Mouse (Mus musculus) MEL (cell line): ENCODE results near the gene Erbb2. TPM values are rescaled to one million over a fixed set of nuclear protein-coding genes. Genes with fewer than 3 reads are reported as not detected.

ENCODE experiments used
- DNase-seq: peaks from one replicate; pipeline ENCODE4 v3.0.0; 2011; ENCODE audit warnings: low read depth, low spot score
- H3K27ac ChIP-seq: 2 replicates; pipeline ENCODE4 v1.5.1; 2012; ENCODE audit warnings: low read depth, mild to moderate bottlenecking, control low read depth, low read length, moderate library complexity; ENCODE audit not compliant: control insufficient read depth
- H3K27me3 ChIP-seq, 2 experiments: fragments of 150-350 bp in 1 of 2; sonication (generic) in 1 of 2; 2 replicates each; pipeline ENCODE4 v1.6.1; 2012; ENCODE audit warnings: low read length in 2 of 2, mild to moderate bottlenecking in 2 of 2, improper control_type of control experiment in 1 of 2, moderate library complexity in 1 of 2; ENCODE audit not compliant: insufficient read depth in 2 of 2, control insufficient read depth in 1 of 2
- H3K36me3 ChIP-seq, 2 experiments: 2 replicates each; pipeline ENCODE4 v1.6.1; 2012 to 2014; ENCODE audit warnings: low read length in 2 of 2, improper control_type of control experiment in 1 of 2, inconsistent platforms in 1 of 2, mild to moderate bottlenecking in 1 of 2; ENCODE audit not compliant: insufficient read depth in 2 of 2, control insufficient read depth in 1 of 2
- H3K4me1 ChIP-seq, 2 experiments: fragments of 150-350 bp in 1 of 2; sonication (generic) in 1 of 2; 2 replicates each; pipeline ENCODE4 v1.6.1; 2012; ENCODE audit warnings: low read length in 2 of 2, improper control_type of control experiment in 1 of 2, mild to moderate bottlenecking in 1 of 2; ENCODE audit not compliant: insufficient read depth in 2 of 2, control insufficient read depth in 1 of 2
- H3K4me3 ChIP-seq, 2 experiments: fragments of 150-350 bp in 1 of 2; sonication (generic) in 1 of 2; 2 replicates each; pipeline ENCODE4 v1.5.1; 2012; ENCODE audit warnings: low read depth in 2 of 2, low read length in 2 of 2, mild to moderate bottlenecking in 2 of 2, moderate library complexity in 2 of 2, control low read depth in 1 of 2, improper control_type of control experiment in 1 of 2; ENCODE audit not compliant: control insufficient read depth in 1 of 2, insufficient read depth in 1 of 2
- H3K79me2 ChIP-seq: 2 replicates; pipeline ENCODE4 v1.6.1; 2012; ENCODE audit warnings: mild to moderate bottlenecking, low read length, moderate library complexity; ENCODE audit not compliant: control insufficient read depth, poor library complexity, insufficient read depth
- H3K9ac ChIP-seq: 2 replicates; pipeline ENCODE4 v1.6.1; 2012; ENCODE audit warnings: low read depth, mild to moderate bottlenecking, control low read depth, low read length, moderate library complexity; ENCODE audit not compliant: control insufficient read depth, poor library complexity, severe bottlenecking
- H3K9me3 ChIP-seq: fragments of 150-350 bp; sonication (generic); replicated peaks from 2 replicates; pipeline ENCODE4 v1.6.1; 2012; ENCODE audit warnings: mild to moderate bottlenecking, low read length, improper control_type of control experiment, moderate library complexity; ENCODE audit not compliant: insufficient read depth
- CHD2 ChIP-seq: IDR thresholded peaks from 2 replicates; pipeline ENCODE4 v1.6.1; 2011; ENCODE audit warnings: low read length, improper control_type of control experiment
- E2F4 ChIP-seq: IDR thresholded peaks from 2 replicates; pipeline ENCODE4 v1.6.1; 2011; ENCODE audit warnings: low read depth, low read length, improper control_type of control experiment, borderline replicate concordance
- GABPA ChIP-seq: IDR thresholded peaks from 2 replicates; pipeline ENCODE4 v1.6.1; 2012; ENCODE audit warnings: low read depth, mild to moderate bottlenecking, inconsistent platforms, low read length, improper control_type of control experiment, moderate library complexity
- GATA1 ChIP-seq: IDR thresholded peaks from 2 replicates; pipeline ENCODE4 v1.6.1; 2011; ENCODE audit warnings: low read depth, low read length, improper control_type of control experiment
- MEF2A ChIP-seq: IDR thresholded peaks from 2 replicates; pipeline ENCODE4 v1.6.1; 2014; ENCODE audit warnings: low read depth, mild to moderate bottlenecking, inconsistent platforms, low read length, improper control_type of control experiment; ENCODE audit not compliant: poor library complexity, insufficient replicate concordance, severe bottlenecking; ENCODE audit errors: extremely low read depth
- MYB ChIP-seq: IDR thresholded peaks from 2 replicates; pipeline ENCODE4 v1.6.1; 2011; ENCODE audit warnings: mild to moderate bottlenecking, low read depth, low read length, improper control_type of control experiment
- NELFE ChIP-seq: IDR thresholded peaks from 2 replicates; pipeline ENCODE4 v1.6.1; 2011; ENCODE audit warnings: low read depth, low read length, improper control_type of control experiment
- NRF1 ChIP-seq: IDR thresholded peaks from 2 replicates; pipeline ENCODE4 v1.6.1; 2014; ENCODE audit warnings: low read depth, mild to moderate bottlenecking, inconsistent platforms, low read length, improper control_type of control experiment, moderate library complexity; ENCODE audit not compliant: poor library complexity, insufficient read depth, severe bottlenecking
- POLR2A ChIP-seq, 2 experiments: IDR thresholded peaks; 2 replicates each; pipeline ENCODE4 v1.6.1; 2011 to 2012; ENCODE audit warnings: low read length in 2 of 2, mild to moderate bottlenecking in 2 of 2, control low read depth in 1 of 2, improper control_type of control experiment in 1 of 2, low read depth in 1 of 2, moderate library complexity in 1 of 2; ENCODE audit not compliant: control insufficient read depth in 1 of 2, insufficient read depth in 1 of 2, poor library complexity in 1 of 2
- POLR2AphosphoS5 ChIP-seq: IDR thresholded peaks from 2 replicates; pipeline ENCODE4 v1.6.1; 2012; ENCODE audit warnings: low read depth, borderline replicate concordance, mild to moderate bottlenecking, inconsistent platforms, low read length, moderate library complexity, mixed read lengths
- RAD21 ChIP-seq: IDR thresholded peaks from 2 replicates; pipeline ENCODE4 v1.6.1; 2011; ENCODE audit warnings: mild to moderate bottlenecking, low read depth, low read length, improper control_type of control experiment
- SIN3A ChIP-seq: IDR thresholded peaks from 2 replicates; pipeline ENCODE4 v1.6.1; 2012; ENCODE audit warnings: low read length, improper control_type of control experiment, inconsistent platforms
- TBP ChIP-seq: IDR thresholded peaks from 2 replicates; pipeline ENCODE4 v1.8.0; 2011; ENCODE audit warnings: low read depth, low read length, improper control_type of control experiment
- TCF12 ChIP-seq: IDR thresholded peaks from 2 replicates; pipeline ENCODE4 v1.6.1; 2014; ENCODE audit warnings: low read depth, mild to moderate bottlenecking, inconsistent platforms, low read length, improper control_type of control experiment, moderate library complexity
- ZKSCAN1 ChIP-seq: IDR thresholded peaks from 2 replicates; pipeline ENCODE4 v1.6.1; 2012; ENCODE audit warnings: low read depth, mild to moderate bottlenecking, inconsistent platforms, low read length, improper control_type of control experiment, moderate library complexity
- ZNF384 ChIP-seq: IDR thresholded peaks from 2 replicates; pipeline ENCODE4 v1.6.1; 2012; ENCODE audit warnings: low read depth, mild to moderate bottlenecking, inconsistent platforms, low read length, improper control_type of control experiment
- polyA plus RNA-seq, 2 experiments: library from polyadenylated mRNA; stranded (reverse) in 1 of 2; unstranded in 1 of 2; fragments of >175 nt in 1 of 2; fragments of >200 nt in 1 of 2; gene quantifications; 2 replicates each; pipeline versions ENCODE4 v1.2.1 to v1.2.4; 2012; ENCODE audit warnings: low replicate concordance in 2 of 2, low read depth in 1 of 2; ENCODE audit not compliant: insufficient read length in 2 of 2, insufficient read depth in 1 of 2, missing spikeins in 1 of 2
- total RNA-seq: library from RNA; depleted of rRNA; stranded (reverse); fragments of 300-350 nt; gene quantifications from 2 replicates; pipeline ENCODE4 v1.2.3, GENCODE M21; 2012

The Erbb2 gene
- total and polyA plus RNA-seq, 3 experiments = not detected

DNA sequence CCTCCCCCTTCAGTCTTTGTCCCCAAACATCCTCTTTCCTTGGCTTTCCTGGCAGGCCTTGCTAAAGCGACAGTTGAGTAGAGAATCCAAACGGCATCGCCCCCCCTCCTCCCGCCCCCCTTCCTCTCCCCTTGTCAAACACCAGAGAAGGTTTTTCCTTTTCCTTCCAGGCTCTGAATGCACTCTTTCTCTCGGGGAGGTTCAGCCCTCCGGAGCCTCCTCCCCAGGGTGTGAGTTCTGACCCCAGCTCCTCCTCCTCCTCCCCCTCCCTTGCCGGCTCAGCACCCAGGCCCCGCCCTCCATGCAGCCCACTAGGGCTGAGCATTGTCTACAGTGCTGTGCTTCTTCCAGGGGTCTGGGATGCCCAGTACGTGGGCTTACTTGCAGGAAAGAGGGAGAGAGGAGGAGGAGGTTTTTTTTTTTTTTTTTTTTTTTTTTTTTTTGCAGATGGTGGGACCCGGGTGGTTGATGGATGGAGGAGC lies 2.9 kb upstream of the Erbb2 start:
- no peaks in the 10 kb centered on the region for H3K9me3 ChIP-seq
- no peaks in the 10 kb centered on the region for H3K36me3 ChIP-seq
- H3K9ac ChIP-seq = no peak overlapping the region
- peaks cover 10 to 13% of the 10 kb centered on the region in 2 experiments for H3K27me3 ChIP-seq
- no peaks in the 10 kb centered on the region for H3K79me2 ChIP-seq
- DNase-seq = no peak
- no peaks in the 10 kb centered on the region for H3K4me1 ChIP-seq
- no peak for TF ChIP-seq ZKSCAN1
- peak; percentile 51; the same call in 1 of the 2 replicates for TF ChIP-seq ZNF384
- no peak overlapping the region for H3K27ac ChIP-seq
- no peak overlapping the region for H3K4me3 ChIP-seq

DNA sequence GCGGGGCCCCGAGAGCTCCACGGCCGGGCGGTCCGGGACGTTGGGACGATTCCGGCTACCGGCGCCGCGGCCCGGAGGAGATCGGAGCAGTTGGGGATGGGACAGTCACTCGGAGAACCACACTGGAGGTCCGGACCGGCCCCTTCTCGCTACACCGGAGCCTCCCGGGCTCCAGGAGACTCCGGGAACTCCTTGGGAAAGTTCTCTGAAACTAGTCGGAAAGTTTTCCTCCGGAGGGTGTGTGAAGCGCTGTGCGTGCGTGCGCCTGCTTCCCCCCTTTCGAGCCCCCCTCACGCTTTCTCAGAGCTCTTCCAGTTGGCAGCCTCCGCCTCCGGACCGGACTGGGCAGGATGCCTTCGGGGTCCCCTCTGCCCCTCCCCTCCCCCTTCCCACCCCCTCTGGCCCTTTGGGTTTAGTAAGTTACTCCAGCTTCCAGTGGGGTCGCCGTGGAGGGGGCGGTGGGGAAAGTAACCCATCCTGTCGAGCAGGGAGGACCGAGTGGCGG lies 579 bp downstream of the Erbb2 start:
- H3K4me3 ChIP-seq = no peak overlapping the region
- peaks cover 0 to 7% of the 10 kb centered on the region in 2 experiments; a peak in 2 of 4 replicates for H3K4me1 ChIP-seq
- no peaks in the 10 kb centered on the region for H3K36me3 ChIP-seq
- no peak overlapping the region for H3K9ac ChIP-seq
- DNase-seq = no peak
- peaks cover 8% of the 10 kb centered on the region in 2 experiments for H3K27me3 ChIP-seq
- TF ChIP-seq SIN3A (no peak), POLR2AphosphoS5 (no peak), ZKSCAN1 (no peak), ZNF384 (no peak), E2F4 (no peak), NRF1 (no peak), MEF2A (no peak), TBP (no peak), RAD21 (no peak), NELFE (no peak), GABPA (no peak), MYB (no peak), CHD2 (no peak), TCF12 (no peak), GATA1 (no peak)
- no peaks in the 10 kb centered on the region for H3K9me3 ChIP-seq
- H3K79me2 ChIP-seq = no peaks in the 10 kb centered on the region
- no peak overlapping the region for H3K27ac ChIP-seq

- Histone ChIP-seq H3K9me3 (no peaks in the 10 kb centered on the region), H3K4me3 (no peak overlapping the region), H3K36me3 (no peaks in the 10 kb centered on the region), H3K27ac (no peak overlapping the region), H3K9ac (no peak overlapping the region), H3K4me1 (peaks cover 0 to 7% of the 10 kb centered on the region in 2 experiments; a peak in 2 of 4 replicates), H3K79me2 (no peaks in the 10 kb centered on the region), H3K27me3 (peaks cover 8% of the 10 kb centered on the region in 2 experiments)
- TF ChIP-seq POLR2A (IDR thresholded peaks at IDR 0.05; ENCODE audit: control insufficient read depth in 1 of 2, insufficient read depth in 1 of 2, low read depth in 1 of 2, low read length in 2 of 2, poor library complexity in 1 of 2) = no peak
- no peak for DNase-seq
Measured at GRCm38 (mm10) chr11:98413731-98414130, 1.5 kb downstream of the Erbb2 start.
